Mouse (Mus musculus) small intestine, adult 2 months (tissue): ENCODE measurements around the gene Col6a5.

Experiments
- CTCF ChIP-seq: fragments of 200-500 bp; IDR thresholded peaks from 2 replicates; pipeline ENCODE4 v1.5.1; 2012; ENCODE audit warnings: low read depth, mild to moderate bottlenecking, control low read depth, inconsistent platforms, low read length, moderate library complexity, mixed read lengths; ENCODE audit not compliant: insufficient replicate concordance, insufficient read length; ENCODE audit errors: extremely low read depth
- POLR2A ChIP-seq: fragments of 200-500 bp; IDR thresholded peaks from 2 replicates; pipeline ENCODE4 v1.6.1; 2012; ENCODE audit warnings: low read depth, mild to moderate bottlenecking, control low read depth, inconsistent platforms, low read length, moderate library complexity

- TF ChIP-seq CTCF = no peak
- TF ChIP-seq POLR2A = no peak
Observed at GRCm38 (mm10) chr9:105967976-105968375, 7.5 kb upstream of the Col6a5 start.
